Mouse (Mus musculus): ENCODE measurements around the gene Traf7. TPM values are rescaled to one million over a fixed set of nuclear protein-coding genes. Genes with fewer than 3 reads are reported as not detected.

Traf7 gene
- polyA plus RNA-seq, 1 experiment from 2014 or later, result 59.4 TPM

DNA sequence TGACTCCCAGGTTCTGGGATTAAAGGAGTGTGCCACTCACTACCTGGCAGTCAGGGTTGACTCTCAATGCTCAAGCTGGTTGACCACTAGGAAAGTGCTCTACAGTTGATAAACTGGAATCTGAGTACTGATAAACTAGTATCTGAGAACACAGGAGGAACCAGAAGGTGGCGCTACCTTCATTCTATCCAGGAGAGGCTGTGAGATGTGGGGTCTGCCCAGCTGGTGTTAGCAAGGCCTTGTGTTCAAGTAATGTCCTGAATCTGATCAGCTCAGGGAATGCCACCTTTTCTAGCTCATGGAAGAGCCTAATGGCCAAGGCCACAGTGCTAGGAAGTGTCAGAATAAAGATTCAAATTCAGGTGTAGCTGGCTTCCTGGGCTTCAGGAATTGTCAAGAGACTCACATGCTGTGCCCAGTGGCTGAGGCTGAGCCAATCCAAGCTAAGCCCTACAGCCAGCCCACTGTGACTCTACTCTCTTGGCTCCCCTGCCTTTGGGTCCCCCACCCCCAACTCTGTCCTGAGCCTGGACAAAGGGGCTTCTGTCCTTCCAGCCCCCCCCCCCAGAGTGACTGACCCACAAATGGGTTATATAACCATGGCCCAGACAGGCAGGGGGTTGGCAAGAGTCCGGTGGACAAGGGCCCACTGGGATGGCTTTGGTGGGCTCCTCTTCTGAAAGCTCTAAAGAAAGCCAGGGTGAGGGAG lies 33.0 kb downstream of the Traf7 start:
- Histone ChIP-seq H3K27me3 (ENCODE audit: insufficient read depth, low read length) (no peaks in the 10 kb centered on the region), H3K36me3 (ENCODE audit: insufficient read depth, low read length) (no peaks in the 10 kb centered on the region), H3K9ac (ENCODE audit: low read depth, low read length) (no peak overlapping the region), H3K9me3 (replicated peaks; ENCODE audit: low read length) (no peaks in the 10 kb centered on the region), H3K4me3 (replicated peaks; ENCODE audit: low read depth, low read length) (no peak overlapping the region), H3K27ac (no peak overlapping the region), H3K4me1 (replicated peaks; ENCODE audit: insufficient read depth, low read length) (no peaks in the 10 kb centered on the region), H3K4me2 (ENCODE audit: low read length) (no peak overlapping the region)
- no peak for ATAC-seq (replicated peaks; ENCODE audit: low FRiP score, low read depth)
- 43% methylated on average over 2 of the region's 2 CpGs for WGBS
- DNase-seq (ENCODE audit: low spot score), result peak; percentile 84
- peak; percentile 75 for TF ChIP-seq CTCF (IDR thresholded peaks at IDR 0.05; ENCODE audit: low read depth)

DNA sequence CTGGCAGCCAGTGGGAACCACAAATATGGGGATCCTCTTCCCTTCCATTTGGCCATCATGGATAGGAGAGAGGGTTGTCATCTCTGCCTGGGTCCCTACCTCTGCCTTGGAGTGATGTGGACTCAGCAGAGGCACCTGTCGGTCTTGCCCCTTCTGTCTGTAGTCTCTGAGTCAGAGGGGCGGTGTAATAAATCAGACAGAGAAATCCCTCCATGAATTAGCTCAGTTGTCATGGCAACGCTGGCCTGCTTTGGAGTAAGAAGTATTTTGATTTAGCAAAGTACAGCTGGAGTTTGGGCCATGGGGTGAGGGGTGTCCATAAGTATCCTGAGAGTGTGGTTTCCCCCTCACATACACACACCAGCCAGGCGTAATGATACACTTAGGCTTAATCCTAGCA lies 37.3 kb downstream of the Traf7 start:
- Histone ChIP-seq H3K27ac (no peak overlapping the region), H3K4me1 (replicated peaks; ENCODE audit: insufficient read depth, low read length) (no peaks in the 10 kb centered on the region; the same call in 1 of the 2 replicates), H3K4me3 (replicated peaks; ENCODE audit: low read depth, low read length) (no peak overlapping the region), H3K27me3 (ENCODE audit: insufficient read depth, low read length) (no peaks in the 10 kb centered on the region), H3K36me3 (ENCODE audit: insufficient read depth, low read length) (no peaks in the 10 kb centered on the region), H3K9ac (ENCODE audit: low read depth, low read length) (no peak overlapping the region), H3K9me3 (replicated peaks; ENCODE audit: low read length) (no peaks in the 10 kb centered on the region), H3K4me2 (ENCODE audit: low read length) (no peak overlapping the region)
- DNase-seq (ENCODE audit: low spot score) (no peak), ATAC-seq (replicated peaks; ENCODE audit: low FRiP score, low read depth) (no peak)
- no peak for TF ChIP-seq CTCF (IDR thresholded peaks at IDR 0.05; ENCODE audit: low read depth)
- 76% methylated on average over 4 of the region's 4 CpGs for WGBS

DNA sequence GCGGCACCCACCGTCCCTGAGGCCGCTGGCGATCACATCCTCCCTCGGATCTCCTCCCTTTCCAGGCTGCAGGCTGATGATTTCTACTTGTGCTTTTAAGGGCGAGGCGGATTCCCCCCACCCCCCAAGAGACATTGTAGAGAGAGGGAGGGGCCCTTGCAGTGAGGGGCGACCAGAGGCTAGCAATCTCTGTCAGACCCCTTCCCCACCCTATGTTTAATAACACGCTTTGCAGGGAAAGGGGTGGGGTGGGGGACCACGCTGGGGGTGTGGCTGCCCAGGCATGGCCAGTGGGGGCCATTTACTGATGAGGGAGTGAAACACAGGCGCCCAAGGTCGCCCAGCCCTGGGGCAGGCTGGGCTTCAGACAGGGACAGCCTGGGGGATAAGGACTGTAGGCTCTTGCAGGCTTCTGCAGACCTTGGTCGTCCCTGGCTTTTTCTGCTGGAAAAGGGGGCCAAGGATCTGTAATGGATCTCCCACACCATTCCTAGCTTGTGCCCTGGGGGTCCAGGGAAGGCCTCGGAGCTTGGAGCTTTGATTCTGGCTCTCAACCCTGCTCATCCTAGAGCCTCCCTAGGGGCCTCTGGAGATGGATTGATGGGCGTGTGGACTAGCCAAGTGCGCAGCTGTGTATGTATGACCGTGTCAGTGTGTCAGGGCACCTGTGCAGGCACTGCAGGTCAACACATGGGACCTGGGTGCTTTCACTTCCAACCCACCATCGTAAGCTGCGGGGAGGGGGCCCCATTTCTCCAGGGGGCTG lies 38.3 kb downstream of the Traf7 start:
- H3K4me1 ChIP-seq (replicated peaks; ENCODE audit: insufficient read depth, low read length), result no peaks in the 10 kb centered on the region; the same call in 1 of the 2 replicates
- H3K9me3 ChIP-seq (replicated peaks; ENCODE audit: low read length), result no peaks in the 10 kb centered on the region
- H3K36me3 ChIP-seq (ENCODE audit: insufficient read depth, low read length), result no peaks in the 10 kb centered on the region
- H3K27me3 ChIP-seq (ENCODE audit: insufficient read depth, low read length), result no peaks in the 10 kb centered on the region
- DNase-seq (ENCODE audit: low spot score) (no peak), ATAC-seq (replicated peaks; ENCODE audit: low FRiP score, low read depth) (no peak; the same call in 1 of the 2 replicates)
- peak overlapping the region; percentile 67 for H3K9ac ChIP-seq (ENCODE audit: low read depth, low read length)
- no peak for TF ChIP-seq CTCF (IDR thresholded peaks at IDR 0.05; ENCODE audit: low read depth)
- H3K27ac ChIP-seq, result no peak overlapping the region
- H3K4me2 ChIP-seq (ENCODE audit: low read length), result peak overlapping the region; percentile 99
- 22% methylated on average over 18 of the region's 19 CpGs for WGBS
- H3K4me3 ChIP-seq (replicated peaks; ENCODE audit: low read depth, low read length), result peak overlapping the region; percentile 71

DNA sequence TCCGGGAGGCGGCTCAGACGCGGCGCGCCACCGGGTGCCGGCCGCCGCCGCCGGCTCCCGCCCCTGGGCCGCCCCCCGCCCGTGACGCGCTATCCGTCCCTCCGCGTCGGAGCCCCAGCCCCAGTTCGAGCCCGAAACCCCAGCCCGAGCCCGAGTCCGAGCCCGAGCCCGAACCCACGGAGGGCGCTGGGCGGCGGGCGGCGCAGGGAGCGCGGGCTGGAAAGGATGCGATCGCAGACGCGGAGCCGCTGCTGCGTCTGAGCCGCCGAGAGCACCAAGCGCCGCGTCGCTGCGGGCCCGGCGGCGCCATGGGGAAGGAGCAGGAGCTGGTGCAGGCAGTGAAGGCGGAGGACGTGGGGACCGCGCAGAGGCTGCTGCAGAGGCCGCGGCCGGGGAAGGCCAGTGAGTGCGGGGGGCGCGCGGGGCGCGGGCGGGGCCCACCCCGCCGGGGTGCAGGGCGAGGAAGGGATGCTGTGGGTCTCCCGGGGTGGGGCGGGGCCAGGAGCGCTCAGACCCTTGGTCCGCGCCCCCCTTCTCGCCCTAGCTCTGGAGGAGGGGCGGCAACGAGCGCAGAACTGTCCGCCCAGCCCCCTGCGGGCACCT lies 39.0 kb downstream of the Traf7 start:
- TF ChIP-seq CTCF (IDR thresholded peaks at IDR 0.05; ENCODE audit: low read depth), result no peak
- DNase-seq (ENCODE audit: low spot score), result peak; percentile 59
- Histone ChIP-seq H3K4me2 (ENCODE audit: low read length) (peak overlapping the region; percentile 99), H3K9ac (ENCODE audit: low read depth, low read length) (peak overlapping the region; percentile 67), H3K4me1 (replicated peaks; ENCODE audit: insufficient read depth, low read length) (no peaks in the 10 kb centered on the region; the same call in 1 of the 2 replicates), H3K36me3 (ENCODE audit: insufficient read depth, low read length) (no peaks in the 10 kb centered on the region), H3K27me3 (ENCODE audit: insufficient read depth, low read length) (no peaks in the 10 kb centered on the region), H3K27ac (0 out of 2 replicates have a peak overlapping the region, but pooled peaks have one; percentile 36), H3K9me3 (replicated peaks; ENCODE audit: low read length) (no peaks in the 10 kb centered on the region), H3K4me3 (replicated peaks; ENCODE audit: low read depth, low read length) (peak overlapping the region; percentile 71)
- WGBS, result under 1% methylated on average over 38 of the region's 81 CpGs
- ATAC-seq (replicated peaks; ENCODE audit: low FRiP score, low read depth), result peak; percentile 42

DNA sequence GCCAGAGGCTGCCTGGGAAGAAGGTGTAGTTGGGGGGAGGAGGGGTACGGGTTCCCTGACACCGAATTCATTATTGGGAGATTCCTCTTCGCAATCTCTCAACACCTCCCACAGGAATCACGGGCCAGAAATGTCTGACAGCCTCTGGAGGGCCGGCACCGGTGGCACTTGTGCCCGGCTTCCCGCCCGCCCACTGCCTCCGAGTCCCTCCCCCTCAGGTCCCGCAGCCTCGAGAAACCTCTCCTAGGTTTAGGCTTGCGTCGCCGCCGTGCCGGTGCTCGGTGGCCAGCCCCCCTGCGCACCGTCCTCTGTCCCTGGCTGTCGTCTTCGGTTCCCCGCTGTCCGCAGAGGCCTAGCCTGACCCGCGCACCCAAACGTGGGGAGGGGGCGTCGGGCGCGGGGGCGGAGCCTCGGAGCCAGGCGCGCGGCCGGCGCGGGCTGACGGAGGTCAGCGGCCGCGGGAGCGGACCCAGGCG lies 39.5 kb downstream of the Traf7 start, which contains the start of gene Caskin1:
Caskin1 (plus strand) TSS at position 416 of the 476 bp plus-strand sequence.
- Histone ChIP-seq H3K4me1 (replicated peaks; ENCODE audit: insufficient read depth, low read length) (no peaks in the 10 kb centered on the region; the same call in 1 of the 2 replicates), H3K36me3 (ENCODE audit: insufficient read depth, low read length) (no peaks in the 10 kb centered on the region), H3K9me3 (replicated peaks; ENCODE audit: low read length) (no peaks in the 10 kb centered on the region), H3K27ac (0 out of 2 replicates have a peak within 1 kb of the TSS, but pooled peaks have one; percentile 36), H3K27me3 (ENCODE audit: insufficient read depth, low read length) (no peaks in the 10 kb centered on the region), H3K9ac (ENCODE audit: low read depth, low read length) (peak within 1 kb of the TSS; percentile 67), H3K4me2 (ENCODE audit: low read length) (peak within 1 kb of the TSS; percentile 99), H3K4me3 (replicated peaks; ENCODE audit: low read depth, low read length) (peak within 1 kb of the TSS; percentile 71)
- WGBS, result 1% methylated on average over 34 of the region's 45 CpGs
- DNase-seq (ENCODE audit: low spot score) (no peak), ATAC-seq (replicated peaks; ENCODE audit: low FRiP score, low read depth) (peak; percentile 53)
- no peak for TF ChIP-seq CTCF (IDR thresholded peaks at IDR 0.05; ENCODE audit: low read depth)

All from kidney, postnatal 0 days (tissue).